Mouse (Mus musculus): ENCODE data around the gene Cuedc1.

Cuedc1 gene

GRCm38 (mm10) chr11:88118817-88119642 lies 21.2 kb downstream of the Cuedc1 start:
- peak; percentile 74 for DNase-seq

- no peak for DNase-seq
These were observed 24.7 kb downstream of the Cuedc1 start for GRCm38 (mm10) chr11:88122545-88122944.

- DNase-seq = no peak
These were observed 25.2 kb downstream of the Cuedc1 start for GRCm38 (mm10) chr11:88123021-88123420.

GRCm38 (mm10) chr11:88123731-88124130 lies 25.9 kb downstream of the Cuedc1 start:
- DNase-seq = no peak

- no peak for DNase-seq
These were observed 27.6 kb downstream of the Cuedc1 start for GRCm38 (mm10) chr11:88125483-88125882.

- no peak for DNase-seq
These were observed 28.5 kb downstream of the Cuedc1 start for GRCm38 (mm10) chr11:88126306-88126793.

GRCm38 (mm10) chr11:88128461-88128860 lies 30.6 kb downstream of the Cuedc1 start:
- no peak for DNase-seq

- no peak for DNase-seq
These were observed 31.4 kb downstream of the Cuedc1 start for GRCm38 (mm10) chr11:88129281-88129680.

- DNase-seq = peak; percentile 38
These were observed 32.1 kb downstream of the Cuedc1 start for GRCm38 (mm10) chr11:88129935-88130334.

GRCm38 (mm10) chr11:88131847-88132246 lies 34.0 kb downstream of the Cuedc1 start:
- DNase-seq = no peak

- DNase-seq = no peak
These were observed 37.4 kb downstream of the Cuedc1 start for GRCm38 (mm10) chr11:88135218-88135617.

- DNase-seq = no peak
These were observed 40.1 kb downstream of the Cuedc1 start for GRCm38 (mm10) chr11:88137814-88138425.

GRCm38 (mm10) chr11:88139256-88139861 lies 41.5 kb downstream of the Cuedc1 start:
- DNase-seq = no peak

- no peak for DNase-seq
These were observed 42.5 kb downstream of the Cuedc1 start for GRCm38 (mm10) chr11:88140066-88141060.

GRCm38 (mm10) chr11:88142362-88142761 lies 44.5 kb downstream of the Cuedc1 start:
- no peak for DNase-seq

- no peak for DNase-seq
These were observed 46.2 kb downstream of the Cuedc1 start for GRCm38 (mm10) chr11:88144100-88144499.

GRCm38 (mm10) chr11:88145214-88146006 lies 47.6 kb downstream of the Cuedc1 start:
- no peak for DNase-seq

GRCm38 (mm10) chr11:88146264-88147060 lies 48.6 kb downstream of the Cuedc1 start:
- no peak for DNase-seq

- DNase-seq = no peak
These were observed 49.5 kb downstream of the Cuedc1 start for GRCm38 (mm10) chr11:88147388-88147787.

- no peak for DNase-seq
These were observed 50.3 kb downstream of the Cuedc1 start for GRCm38 (mm10) chr11:88148015-88148637.

All from cerebellum, adult 11 months (tissue).